Mouse (Mus musculus): ENCODE results near the gene Rftn1. TPM values are rescaled to one million over a fixed set of nuclear protein-coding genes. Genes with fewer than 3 reads are reported as not detected.

Rftn1 gene
- polyA plus RNA-seq, 1 experiment = not detected

DNA sequence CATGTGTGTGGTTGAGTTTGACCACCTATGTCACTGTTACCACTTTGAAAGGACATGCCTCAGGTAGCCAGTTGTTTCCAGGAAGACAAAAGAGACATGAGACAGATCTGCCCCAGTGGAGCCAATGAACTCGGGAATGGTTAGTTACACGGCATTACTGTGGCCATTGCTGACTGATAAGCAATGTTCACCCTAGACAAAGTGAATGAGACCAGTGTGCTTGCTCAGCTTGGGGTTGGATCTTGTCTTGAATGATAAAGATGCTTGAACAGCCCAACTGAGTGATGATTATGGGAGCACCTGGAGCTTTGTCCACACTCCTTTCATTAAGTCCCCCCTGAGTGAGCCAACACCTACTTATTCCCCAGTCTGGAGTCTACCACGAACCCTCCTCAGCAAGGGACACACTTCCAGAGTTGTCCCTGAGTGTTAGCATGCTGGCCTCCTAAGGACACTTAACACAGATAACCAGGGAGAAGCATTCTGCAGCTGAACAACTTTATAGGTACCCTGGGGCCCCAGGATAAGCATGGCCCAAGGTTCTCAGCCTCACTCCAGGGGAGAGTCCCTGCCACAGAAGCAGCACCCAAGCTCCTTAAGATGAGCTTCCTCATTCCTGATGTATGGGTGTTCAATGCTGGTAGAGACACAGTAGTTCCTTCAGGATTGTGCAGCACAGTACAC lies 149.6 kb downstream of the Rftn1 start:
- TF ChIP-seq CTCF (IDR thresholded peaks at IDR 0.05; ENCODE audit: insufficient read depth, low read depth, low read length) (no peak), POLR2A (IDR thresholded peaks at IDR 0.05; ENCODE audit: insufficient read depth, low read depth, low read length) (no peak)
- WGBS = 97% methylated on average over 3 of the region's 3 CpGs
- peaks cover 10% of the 10 kb centered on the region for H3K4me1 ChIP-seq (ENCODE audit: control insufficient read depth, insufficient read depth, low read length)
- H3K27ac ChIP-seq (ENCODE audit: insufficient read depth, low read depth, low read length) = no peak overlapping the region
- no peak overlapping the region for H3K4me3 ChIP-seq (ENCODE audit: insufficient read depth, low read depth, low read length)

DNA sequence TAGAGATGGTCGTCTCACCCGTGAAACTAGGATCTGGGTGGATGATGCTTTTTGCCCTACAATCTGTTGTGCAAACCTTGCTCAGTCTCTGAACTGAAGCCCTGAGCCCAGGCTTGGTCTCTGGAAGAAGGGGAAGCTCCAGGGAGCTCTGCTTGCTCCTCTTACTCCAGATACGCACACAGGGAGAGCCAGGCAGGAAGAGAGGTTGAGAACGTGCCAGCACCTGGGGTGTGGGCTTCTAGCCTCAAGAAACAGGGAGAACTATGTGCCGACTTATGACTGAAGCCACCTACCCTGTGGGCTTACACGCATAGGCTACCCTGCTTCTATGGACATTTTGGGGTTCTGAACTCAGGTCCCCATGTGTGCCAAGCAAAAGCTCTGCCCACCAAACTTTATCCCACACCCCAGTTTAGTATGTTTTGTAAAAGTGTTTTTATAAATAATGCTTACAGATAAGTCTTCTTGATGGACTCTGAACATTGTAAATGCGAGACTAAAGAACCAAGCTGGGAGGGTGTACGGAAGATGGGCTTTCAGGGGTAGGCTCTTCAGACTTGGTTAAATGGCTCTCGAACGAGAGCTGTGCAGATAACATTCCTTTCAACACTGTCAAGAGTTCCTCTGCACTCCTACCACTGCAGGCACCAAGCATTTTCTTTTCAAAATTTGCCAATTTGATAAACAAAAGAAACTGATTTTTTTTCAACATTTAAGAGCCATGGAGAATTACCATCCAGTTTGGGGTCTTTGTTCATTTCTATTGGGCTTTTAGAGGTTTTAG lies 152.4 kb downstream of the Rftn1 start:
- Histone ChIP-seq H3K27ac (ENCODE audit: insufficient read depth, low read depth, low read length) (no peak overlapping the region), H3K4me1 (ENCODE audit: control insufficient read depth, insufficient read depth, low read length) (peaks cover 10% of the 10 kb centered on the region), H3K4me3 (ENCODE audit: insufficient read depth, low read depth, low read length) (no peak overlapping the region)
- TF ChIP-seq CTCF (IDR thresholded peaks at IDR 0.05; ENCODE audit: insufficient read depth, low read depth, low read length) (no peak), POLR2A (IDR thresholded peaks at IDR 0.05; ENCODE audit: insufficient read depth, low read depth, low read length) (no peak)
- WGBS = 79% methylated on average over 10 of the region's 10 CpGs

DNA sequence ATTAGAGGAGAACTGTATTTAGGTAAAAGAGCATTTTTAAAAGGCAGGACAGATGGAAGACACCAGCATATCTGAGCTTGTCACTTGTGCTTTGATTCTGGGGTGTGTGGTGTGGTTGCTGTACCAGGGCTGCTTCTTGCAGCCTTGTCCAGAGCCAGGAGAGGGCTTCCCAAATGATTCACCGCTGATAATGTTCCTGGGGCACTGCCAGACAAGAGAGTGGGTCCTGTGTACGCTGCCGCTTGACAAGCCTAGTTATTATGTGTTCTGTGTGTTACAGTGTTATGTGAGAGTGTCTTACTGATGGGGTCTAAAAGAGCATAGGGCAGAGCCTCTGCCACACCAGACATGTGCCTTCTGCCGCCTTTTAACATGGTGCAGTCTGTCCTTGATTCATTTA lies 153.1 kb downstream of the Rftn1 start:
- no peak overlapping the region for H3K27ac ChIP-seq (ENCODE audit: insufficient read depth, low read depth, low read length)
- WGBS = 42% methylated on average over 4 of the region's 4 CpGs

DNA sequence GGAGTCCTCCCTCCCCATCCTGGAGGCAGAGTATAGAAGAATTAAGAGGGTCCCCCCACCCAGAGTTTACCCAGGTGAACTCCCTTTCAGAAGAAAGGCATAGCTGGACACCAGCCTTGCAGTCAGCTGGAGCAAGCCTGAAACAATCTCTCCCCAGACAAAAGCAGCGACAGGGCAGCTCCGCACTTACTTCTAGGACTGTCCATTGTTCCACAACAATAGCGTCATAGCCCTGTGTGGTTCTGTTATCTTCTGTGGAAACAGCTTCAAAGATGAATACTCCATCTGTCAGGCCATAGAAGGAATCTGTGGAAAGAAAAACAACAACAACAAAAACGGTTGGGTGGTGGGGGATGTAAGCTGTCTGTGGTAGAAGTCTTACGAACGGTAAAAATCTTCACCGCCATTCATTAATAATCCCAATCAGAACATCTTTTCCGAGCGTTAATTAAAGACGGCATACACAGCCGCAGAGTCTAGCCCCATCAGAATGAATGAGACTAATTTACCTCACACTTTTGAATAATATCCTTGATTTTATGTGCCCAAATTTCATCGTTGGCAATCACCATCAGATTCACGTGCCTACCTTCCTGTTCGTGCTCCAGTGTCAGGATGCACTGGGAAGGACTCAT lies 153.6 kb downstream of the Rftn1 start:
- WGBS = 67% methylated on average over 14 of the region's 14 CpGs
- no peak for TF ChIP-seq CTCF (IDR thresholded peaks at IDR 0.05; ENCODE audit: insufficient read depth, low read depth, low read length)
- no peak for TF ChIP-seq POLR2A (IDR thresholded peaks at IDR 0.05; ENCODE audit: insufficient read depth, low read depth, low read length)
- H3K4me3 ChIP-seq (ENCODE audit: insufficient read depth, low read depth, low read length) = no peak overlapping the region

More for the DNA sequence above, 153.1 kb downstream of the Rftn1 start:
- Histone ChIP-seq H3K4me1 (ENCODE audit: control insufficient read depth, insufficient read depth, low read length) (peaks cover 10% of the 10 kb centered on the region), H3K4me3 (ENCODE audit: insufficient read depth, low read depth, low read length) (no peak overlapping the region)
- TF ChIP-seq POLR2A (IDR thresholded peaks at IDR 0.05; ENCODE audit: insufficient read depth, low read depth, low read length) = no peak
- no peak for TF ChIP-seq CTCF (IDR thresholded peaks at IDR 0.05; ENCODE audit: insufficient read depth, low read depth, low read length)

DNA sequence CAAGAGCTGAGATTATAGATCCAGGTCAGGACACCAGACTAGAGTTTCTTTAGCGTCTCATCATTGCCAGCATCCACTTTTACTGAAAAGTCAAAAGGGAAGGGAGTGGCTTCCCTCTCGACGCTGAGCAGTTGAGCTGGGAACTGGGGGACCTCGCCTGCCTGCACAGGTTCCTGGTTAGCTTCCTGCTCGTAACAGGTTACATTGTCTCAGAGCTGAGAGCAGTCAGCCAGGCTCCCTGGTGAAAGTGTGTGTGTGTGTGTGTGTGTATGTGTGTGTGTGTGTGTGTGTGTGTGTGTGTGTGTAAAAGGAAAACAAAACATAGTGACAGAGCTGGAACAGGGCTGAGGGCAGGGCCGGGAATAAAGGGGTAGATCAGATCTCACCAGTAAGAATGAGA lies 156.8 kb downstream of the Rftn1 start:
- peaks cover 10% of the 10 kb centered on the region for H3K4me1 ChIP-seq (ENCODE audit: control insufficient read depth, insufficient read depth, low read length)
- WGBS = 74% methylated on average over 6 of the region's 6 CpGs
- TF ChIP-seq POLR2A (IDR thresholded peaks at IDR 0.05; ENCODE audit: insufficient read depth, low read depth, low read length) (no peak), CTCF (IDR thresholded peaks at IDR 0.05; ENCODE audit: insufficient read depth, low read depth, low read length) (no peak)
- H3K4me3 ChIP-seq (ENCODE audit: insufficient read depth, low read depth, low read length) = no peak overlapping the region
- no peak overlapping the region for H3K27ac ChIP-seq (ENCODE audit: insufficient read depth, low read depth, low read length)

More for the DNA sequence above, 153.6 kb downstream of the Rftn1 start:
- Histone ChIP-seq H3K4me1 (ENCODE audit: control insufficient read depth, insufficient read depth, low read length) (peaks cover 10% of the 10 kb centered on the region), H3K27ac (ENCODE audit: insufficient read depth, low read depth, low read length) (no peak overlapping the region)

DNA sequence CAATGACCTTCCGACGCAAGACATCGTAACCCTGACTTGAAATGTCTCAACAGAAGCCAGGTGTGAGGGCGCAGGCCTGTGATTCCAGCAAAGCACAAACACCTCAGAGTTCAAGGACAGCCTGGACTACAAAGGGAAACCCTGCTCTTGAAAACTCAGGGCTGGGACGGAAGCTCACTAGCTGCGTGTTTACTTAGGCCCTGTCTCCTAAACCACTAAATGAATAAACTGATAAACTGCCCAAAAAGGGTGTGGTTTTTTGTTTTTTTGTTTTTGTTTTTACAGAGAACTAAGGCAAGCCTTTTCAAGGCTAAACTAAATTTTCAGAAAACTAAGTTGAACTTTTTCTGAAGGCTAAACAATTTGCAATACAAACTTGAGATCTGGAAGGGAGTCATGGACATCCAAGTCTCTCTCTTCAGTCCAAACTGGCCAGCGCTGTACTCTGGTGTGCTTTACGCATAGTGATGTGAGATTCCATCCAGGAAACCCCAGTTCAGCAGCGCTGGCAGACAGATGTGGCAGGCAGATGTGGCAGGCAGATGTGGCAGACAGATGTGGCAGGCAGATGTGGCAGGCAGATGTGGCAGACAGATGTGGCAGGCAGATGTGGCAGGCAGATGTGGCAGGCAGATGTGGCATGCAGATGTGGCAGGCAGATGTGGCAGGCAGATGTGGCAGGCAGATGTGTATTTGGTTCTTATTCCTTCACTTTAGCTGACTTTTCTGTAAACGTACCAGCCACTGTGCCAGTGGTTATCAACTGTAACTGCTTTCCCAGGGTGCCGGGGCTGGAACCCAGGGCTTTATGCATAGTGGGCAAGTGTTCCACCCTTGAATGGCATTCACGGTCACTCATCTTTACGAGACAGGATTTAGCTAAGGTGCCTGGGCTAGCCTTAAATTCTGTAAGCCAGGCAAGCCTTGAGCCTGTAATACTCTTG lies 158.7 kb downstream of the Rftn1 start:
- no peak for TF ChIP-seq CTCF (IDR thresholded peaks at IDR 0.05; ENCODE audit: insufficient read depth, low read depth, low read length)
- no peak for TF ChIP-seq POLR2A (IDR thresholded peaks at IDR 0.05; ENCODE audit: insufficient read depth, low read depth, low read length)
- Histone ChIP-seq H3K4me1 (ENCODE audit: control insufficient read depth, insufficient read depth, low read length) (no peaks in the 10 kb centered on the region), H3K4me3 (ENCODE audit: insufficient read depth, low read depth, low read length) (no peak overlapping the region), H3K27ac (ENCODE audit: insufficient read depth, low read depth, low read length) (no peak overlapping the region)
- 93% methylated on average over 13 of the region's 13 CpGs for WGBS

DNA sequence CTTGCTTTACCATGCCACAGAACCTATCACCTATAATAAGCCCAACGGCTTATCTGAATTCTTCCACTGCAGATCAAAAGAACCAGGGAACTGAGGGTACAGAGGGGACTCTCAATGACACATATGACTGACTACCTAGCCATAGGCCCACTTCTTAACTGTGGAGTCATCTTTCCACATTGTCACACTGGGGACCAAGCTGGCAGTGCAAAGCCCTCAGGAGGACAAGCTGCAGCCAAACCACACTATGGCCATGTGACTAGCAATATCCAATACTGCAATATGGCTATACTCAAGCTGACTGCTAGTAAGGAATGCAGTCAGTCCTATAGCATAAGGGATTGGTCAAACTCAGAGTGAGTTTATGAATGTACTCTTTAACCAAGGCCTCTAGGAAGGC lies 164.8 kb downstream of the Rftn1 start:
- H3K4me1 ChIP-seq (ENCODE audit: control insufficient read depth, insufficient read depth, low read length) = peaks cover 2% of the 10 kb centered on the region
- TF ChIP-seq POLR2A (IDR thresholded peaks at IDR 0.05; ENCODE audit: insufficient read depth, low read depth, low read length) = no peak
- TF ChIP-seq CTCF (IDR thresholded peaks at IDR 0.05; ENCODE audit: insufficient read depth, low read depth, low read length) = no peak
- no peak overlapping the region for H3K27ac ChIP-seq (ENCODE audit: insufficient read depth, low read depth, low read length)
- no peak overlapping the region for H3K4me3 ChIP-seq (ENCODE audit: insufficient read depth, low read depth, low read length)
- WGBS = 93% methylated on average over 1 of the region's 1 CpGs

DNA sequence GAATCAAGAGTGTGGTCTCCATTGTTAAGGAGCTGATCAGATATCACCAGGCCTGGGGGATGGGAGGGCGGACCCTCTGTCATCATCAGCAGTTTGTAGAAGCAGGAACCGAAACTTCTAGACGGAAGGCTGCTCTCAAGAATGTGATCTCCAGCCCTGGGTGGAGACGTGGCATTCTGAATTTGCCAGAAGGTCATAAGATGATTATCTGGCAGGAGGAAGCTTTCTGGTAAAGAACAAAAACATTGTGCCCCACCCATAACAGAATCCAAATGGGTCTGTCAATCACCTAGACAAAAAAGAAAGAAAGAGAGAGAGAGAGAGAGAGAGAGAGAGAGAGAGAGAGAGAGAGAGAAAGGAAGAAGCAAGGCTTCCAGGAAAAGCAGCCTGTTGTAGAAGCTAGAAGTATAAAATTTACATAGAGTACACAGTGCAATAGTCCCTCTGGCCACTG lies 165.3 kb downstream of the Rftn1 start:
- H3K27ac ChIP-seq (ENCODE audit: insufficient read depth, low read depth, low read length) = no peak overlapping the region
- TF ChIP-seq CTCF (IDR thresholded peaks at IDR 0.05; ENCODE audit: insufficient read depth, low read depth, low read length) (no peak), POLR2A (IDR thresholded peaks at IDR 0.05; ENCODE audit: insufficient read depth, low read depth, low read length) (no peak)
- H3K4me1 ChIP-seq (ENCODE audit: control insufficient read depth, insufficient read depth, low read length) = peaks cover 6% of the 10 kb centered on the region
- no peak overlapping the region for H3K4me3 ChIP-seq (ENCODE audit: insufficient read depth, low read depth, low read length)
- WGBS = 83% methylated on average over 4 of the region's 4 CpGs
